In genomic region chr15:5128176-5128940, GRCm38 (mm10) we compare ENCODE assay signal across 26 mouse cellular contexts. TPM values are rescaled to one million over a fixed set of nuclear protein-coding genes. Genes with fewer than 3 reads are reported as not detected.
DNase-seq lines count a peak whose midpoint lies in the region; ATAC-seq lines count a peak whose summit lies in the region.
"Had no signal": no experiment of that assay in that cellular context is flagged by ENCODE, and none has a peak within 500 bp of the region (broad histone marks: within the 10 kb centered on the region; RNA-seq: fewer than 3 reads in every experiment).

No protein-coding gene starts in this region.

- H3K27ac ChIP-seq in liver, embryonic 16.5 days (ENCODE audit: low read length): 0 out of 2 replicates have a peak overlapping the region, but pooled peaks have one; percentile 12
- H3K27ac ChIP-seq: forebrain, embryonic 13.5 days; heart, adult 2 months; hindbrain, embryonic 15.5 days; kidney, postnatal 0 days; limb, embryonic 15.5 days; lung, embryonic 15.5 days; midbrain, embryonic 10.5 days had no signal

- WGBS in liver, embryonic 16.5 days (ENCODE audit: insufficient replicate concordance): 24% methylated on average over 5 of the region's 5 CpGs

- H3K4me3 ChIP-seq in liver, embryonic 16.5 days (ENCODE audit: low read depth, low read length): no peak overlapping the region
- H3K4me3 ChIP-seq: forebrain, embryonic 13.5 days; heart, adult 2 months; hindbrain, embryonic 15.5 days; limb, embryonic 15.5 days; lung, embryonic 15.5 days; midbrain, embryonic 10.5 days had no signal

- intact Hi-C loops in heart, postnatal 25 days (cut with DNase I): no loop called here

- H3K9me3 ChIP-seq in liver, embryonic 16.5 days (replicated peaks; ENCODE audit: control insufficient read depth, low read length): no peaks in the 10 kb centered on the region
- H3K9me3 ChIP-seq: forebrain, embryonic 13.5 days; hindbrain, embryonic 15.5 days; limb, embryonic 15.5 days; lung, embryonic 15.5 days; midbrain, embryonic 10.5 days had no signal

- no peaks in the 10 kb centered on the region for H3K27me3 ChIP-seq in liver, embryonic 16.5 days (ENCODE audit: control insufficient read depth, insufficient read depth, low read depth, low read length)
- H3K27me3 ChIP-seq: CH12.LX; forebrain, embryonic 13.5 days; hindbrain, embryonic 15.5 days; limb, embryonic 15.5 days; lung, embryonic 15.5 days had no signal

- peaks cover 10% of the 10 kb centered on the region for H3K36me3 ChIP-seq in liver, embryonic 16.5 days (ENCODE audit: control insufficient read depth, insufficient read depth)

- peak; percentile 86 for ATAC-seq in common myeloid progenitor, adult 5-6 weeks (replicated peaks; ENCODE audit: low read depth, poor library complexity, severe bottlenecking)
- ATAC-seq in liver, embryonic 16.5 days (ENCODE audit: low read depth): no peak
- ATAC-seq: forebrain, embryonic 13.5 days had no signal

- H3K9ac ChIP-seq in liver, embryonic 16.5 days (ENCODE audit: low read depth, low read length): no peak overlapping the region
- H3K9ac ChIP-seq: forebrain, embryonic 13.5 days; hindbrain, embryonic 15.5 days; limb, embryonic 15.5 days; lung, embryonic 15.5 days had no signal

- H3K4me2 ChIP-seq in liver, embryonic 16.5 days (ENCODE audit: low read depth, low read length): no peak overlapping the region
- H3K4me2 ChIP-seq: forebrain, embryonic 13.5 days; hindbrain, embryonic 15.5 days; limb, embryonic 15.5 days; lung, embryonic 15.5 days had no signal

- peak; percentile 49 for DNase-seq in heart, adult 11 months
- no peak for DNase-seq in heart, postnatal 25 days (ENCODE audit: low spot score)
- DNase-seq in 416B (ENCODE audit: low read depth): peak; percentile 78
- no peak for DNase-seq in B cell, adult 2 months
- no peak for DNase-seq in ovary, postnatal 14 days (ENCODE audit: low spot score)
- no peak for DNase-seq in frontal cortex, postnatal 10 days (ENCODE audit: low spot score in 2 of 2)
- DNase-seq: adrenal gland, postnatal 10 days; cerebellum, adult 8-10 months; gastrocnemius, postnatal 10 days; heart, adult 2 months; heart, postnatal 4 days; kidney, adult 2 months; layer of hippocampus, adult 9-11 months; left cerebral cortex, postnatal 4 days; lung, postnatal 36 days; right cerebral cortex, adult 18-20 months; right cerebral cortex, postnatal 4 days had no signal

- peaks cover 28% of the 10 kb centered on the region for H3K4me1 ChIP-seq in liver, embryonic 16.5 days (ENCODE audit: control insufficient read depth, low read depth, low read length)
- H3K4me1 ChIP-seq: forebrain, embryonic 13.5 days; hindbrain, embryonic 15.5 days; limb, embryonic 15.5 days; lung, embryonic 15.5 days; midbrain, embryonic 10.5 days had no signal

RNA-seq across cellular contexts. Expression of gene Rpl37, which starts 11.9 kb away (rescaled TPM):
- total RNA-seq in heart, postnatal 25 days (2021): 100 to 1,000 TPM; 178 to 197 TPM
- 2,045 and 2,619 TPM in 2 replicates for total RNA-seq in common myeloid progenitor, adult 5-6 weeks (2017)
- 249 and 306 TPM in 2 replicates for polyA plus RNA-seq in liver, embryonic 16.5 days (2015; fragmentation: Nextera tagmentation; extraction: Ambion mirVana)

RNA-seq across cellular contexts. Expression of gene Prkaa1, which starts 15.3 kb away (rescaled TPM):
- 10 to 100 TPM; 12.8 to 15.2 TPM for total RNA-seq in heart, postnatal 25 days (2021)
- 31.5 and 39.9 TPM in 2 replicates for total RNA-seq in common myeloid progenitor, adult 5-6 weeks (2017)
- polyA plus RNA-seq in liver, embryonic 16.5 days (2015; fragmentation: Nextera tagmentation; extraction: Ambion mirVana): 11.8 and 12.3 TPM in 2 replicates

RNA-seq across cellular contexts. Expression of gene Card6, which starts 20.0 kb away (rescaled TPM):
- total RNA-seq in heart, postnatal 25 days (2021): 1 to 10 TPM; 6.8 to 7.0 TPM
- 0.41 and 0.68 TPM in 2 replicates for total RNA-seq in common myeloid progenitor, adult 5-6 weeks (2017)
- 1.5 and 1.7 TPM in 2 replicates for polyA plus RNA-seq in liver, embryonic 16.5 days (2015; fragmentation: Nextera tagmentation; extraction: Ambion mirVana)

RNA-seq across cellular contexts. Expression of gene Ttc33, which starts 57.0 kb away (rescaled TPM):
- 10 to 100 TPM; 32.6 to 39.5 TPM for total RNA-seq in heart, postnatal 25 days (2021)
- 49.6 and 50.2 TPM in 2 replicates for total RNA-seq in common myeloid progenitor, adult 5-6 weeks (2017)
- polyA plus RNA-seq in liver, embryonic 16.5 days (2015; fragmentation: Nextera tagmentation; extraction: Ambion mirVana): 14.1 and 16.1 TPM in 2 replicates

Comparison
In these comparisons a context has a peak if more than half of its experiments do, and no peak if none do; other contexts are left out.
1. DNase-seq: peak in heart, adult 11 months (single experiment) and 416B (single experiment); none in heart, postnatal 25 days (single experiment), B cell, adult 2 months (0 of 2), ovary, postnatal 14 days (single experiment) and frontal cortex, postnatal 10 days (0 of 2).
2. RNA of gene Rpl37, which starts 11.9 kb away (total RNA-seq): 2,045 to 2,619 TPM in common myeloid progenitor, adult 5-6 weeks; 178 to 197 TPM in heart, postnatal 25 days; every median in the first group is over 10 times any median in the second.